Mouse (Mus musculus): ENCODE results near the gene Nqo1. TPM values are rescaled to one million over a fixed set of nuclear protein-coding genes. Genes with fewer than 3 reads are reported as not detected.

Nqo1 gene
- polyA plus RNA-seq, 1 experiment from 2014 or later, result 12.7 TPM

- no peaks in the 10 kb centered on the region for H3K9me3 ChIP-seq (replicated peaks; ENCODE audit: control insufficient read depth, low read length)
- H3K27me3 ChIP-seq (ENCODE audit: control insufficient read depth, insufficient read depth, low read depth, low read length), result no peaks in the 10 kb centered on the region
- H3K27ac ChIP-seq (ENCODE audit: low read length), result no peak overlapping the region
- no peaks in the 10 kb centered on the region for H3K36me3 ChIP-seq (ENCODE audit: control insufficient read depth, insufficient read depth)
- H3K4me1 ChIP-seq (ENCODE audit: control insufficient read depth, low read depth, low read length), result no peaks in the 10 kb centered on the region
- no peak for ATAC-seq (ENCODE audit: low read depth)
- WGBS (ENCODE audit: insufficient replicate concordance), result 52% methylated on average over 5 of the region's 5 CpGs
- H3K4me2 ChIP-seq (ENCODE audit: low read depth, low read length), result no peak overlapping the region
- H3K9ac ChIP-seq (ENCODE audit: low read depth, low read length), result no peak overlapping the region
- H3K4me3 ChIP-seq (ENCODE audit: low read depth, low read length), result no peak overlapping the region
Measured at GRCm38 (mm10) chr8:107384651-107385050, 18.4 kb downstream of the Nqo1 start.

GRCm38 (mm10) chr8:107382898-107383297, 20.1 kb downstream of the Nqo1 start:
- H3K27me3 ChIP-seq (ENCODE audit: control insufficient read depth, insufficient read depth, low read depth, low read length), result no peaks in the 10 kb centered on the region
- no peaks in the 10 kb centered on the region for H3K36me3 ChIP-seq (ENCODE audit: control insufficient read depth, insufficient read depth)
- no peaks in the 10 kb centered on the region for H3K4me1 ChIP-seq (ENCODE audit: control insufficient read depth, low read depth, low read length)
- H3K4me2 ChIP-seq (ENCODE audit: low read depth, low read length), result no peak overlapping the region
- H3K9ac ChIP-seq (ENCODE audit: low read depth, low read length), result no peak overlapping the region
- no peak overlapping the region for H3K4me3 ChIP-seq (ENCODE audit: low read depth, low read length)
- 62% methylated on average over 4 of the region's 4 CpGs for WGBS (ENCODE audit: insufficient replicate concordance)
- ATAC-seq (ENCODE audit: low read depth), result no peak
- H3K27ac ChIP-seq (ENCODE audit: low read length), result no peak overlapping the region
- H3K9me3 ChIP-seq (replicated peaks; ENCODE audit: control insufficient read depth, low read length), result no peaks in the 10 kb centered on the region

- 77% methylated on average over 4 of the region's 4 CpGs for WGBS (ENCODE audit: insufficient replicate concordance)
- ATAC-seq (ENCODE audit: low read depth), result no peak
Measured at GRCm38 (mm10) chr8:107381666-107382065, 21.3 kb downstream of the Nqo1 start.

GRCm38 (mm10) chr8:107380734-107381133, 22.3 kb downstream of the Nqo1 start:
- H3K9me3 ChIP-seq (replicated peaks; ENCODE audit: control insufficient read depth, low read length), result no peaks in the 10 kb centered on the region
- no peak overlapping the region for H3K9ac ChIP-seq (ENCODE audit: low read depth, low read length)
- H3K27ac ChIP-seq (ENCODE audit: low read length), result no peak overlapping the region
- no peaks in the 10 kb centered on the region for H3K27me3 ChIP-seq (ENCODE audit: control insufficient read depth, insufficient read depth, low read depth, low read length)
- H3K36me3 ChIP-seq (ENCODE audit: control insufficient read depth, insufficient read depth), result no peaks in the 10 kb centered on the region
- 78% methylated on average over 8 of the region's 8 CpGs for WGBS (ENCODE audit: insufficient replicate concordance)
- H3K4me1 ChIP-seq (ENCODE audit: control insufficient read depth, low read depth, low read length), result no peaks in the 10 kb centered on the region
- no peak overlapping the region for H3K4me2 ChIP-seq (ENCODE audit: low read depth, low read length)
- H3K4me3 ChIP-seq (ENCODE audit: low read depth, low read length), result no peak overlapping the region
- ATAC-seq (ENCODE audit: low read depth), result no peak

More at GRCm38 (mm10) chr8:107381666-107382065, 21.3 kb downstream of the Nqo1 start:
- Histone ChIP-seq H3K9me3 (replicated peaks; ENCODE audit: control insufficient read depth, low read length) (no peaks in the 10 kb centered on the region), H3K36me3 (ENCODE audit: control insufficient read depth, insufficient read depth) (no peaks in the 10 kb centered on the region), H3K4me3 (ENCODE audit: low read depth, low read length) (no peak overlapping the region), H3K9ac (ENCODE audit: low read depth, low read length) (no peak overlapping the region), H3K4me2 (ENCODE audit: low read depth, low read length) (no peak overlapping the region), H3K27ac (ENCODE audit: low read length) (no peak overlapping the region), H3K27me3 (ENCODE audit: control insufficient read depth, insufficient read depth, low read depth, low read length) (no peaks in the 10 kb centered on the region), H3K4me1 (ENCODE audit: control insufficient read depth, low read depth, low read length) (no peaks in the 10 kb centered on the region)

GRCm38 (mm10) chr8:107377346-107377745, 25.7 kb downstream of the Nqo1 start:
- H3K27me3 ChIP-seq (ENCODE audit: control insufficient read depth, insufficient read depth, low read depth, low read length), result no peaks in the 10 kb centered on the region
- ATAC-seq (ENCODE audit: low read depth), result no peak
- H3K9me3 ChIP-seq (replicated peaks; ENCODE audit: control insufficient read depth, low read length), result no peaks in the 10 kb centered on the region
- no peak overlapping the region for H3K9ac ChIP-seq (ENCODE audit: low read depth, low read length)
- H3K27ac ChIP-seq (ENCODE audit: low read length), result no peak overlapping the region
- H3K4me2 ChIP-seq (ENCODE audit: low read depth, low read length), result no peak overlapping the region
- no peak overlapping the region for H3K4me3 ChIP-seq (ENCODE audit: low read depth, low read length)
- H3K4me1 ChIP-seq (ENCODE audit: control insufficient read depth, low read depth, low read length), result no peaks in the 10 kb centered on the region
- no peaks in the 10 kb centered on the region; the same call in 1 of the 2 replicates for H3K36me3 ChIP-seq (ENCODE audit: control insufficient read depth, insufficient read depth)
- WGBS (ENCODE audit: insufficient replicate concordance), result 75% methylated on average over 3 of the region's 3 CpGs

- no peak for ATAC-seq (ENCODE audit: low read depth)
- Histone ChIP-seq H3K27ac (ENCODE audit: low read length) (no peak overlapping the region), H3K9ac (ENCODE audit: low read depth, low read length) (no peak overlapping the region), H3K27me3 (ENCODE audit: control insufficient read depth, insufficient read depth, low read depth, low read length) (no peaks in the 10 kb centered on the region), H3K4me3 (ENCODE audit: low read depth, low read length) (no peak overlapping the region), H3K36me3 (ENCODE audit: control insufficient read depth, insufficient read depth) (peaks cover 19% of the 10 kb centered on the region), H3K9me3 (replicated peaks; ENCODE audit: control insufficient read depth, low read length) (no peaks in the 10 kb centered on the region), H3K4me2 (ENCODE audit: low read depth, low read length) (no peak overlapping the region), H3K4me1 (ENCODE audit: control insufficient read depth, low read depth, low read length) (no peaks in the 10 kb centered on the region)
- WGBS (ENCODE audit: insufficient replicate concordance), result 70% methylated on average over 4 of the region's 4 CpGs
Measured at GRCm38 (mm10) chr8:107370311-107370710, 32.7 kb downstream of the Nqo1 start.

Other genes starting within 250 kb of the Nqo1 start
- gene Nfat5, start 109.7 kb downstream of the Nqo1 start, polyA plus RNA-seq (2015; fragmentation: Nextera tagmentation; extraction: Ambion mirVana), result 1.5 TPM in 2 replicates
- gene Nob1, start 21.8 kb upstream of the Nqo1 start, polyA plus RNA-seq (2015; fragmentation: Nextera tagmentation; extraction: Ambion mirVana), result 23.4 and 25.4 TPM in 2 replicates
- gene Wwp2, start 33.2 kb upstream of the Nqo1 start, polyA plus RNA-seq (2015; fragmentation: Nextera tagmentation; extraction: Ambion mirVana), result 32.5 and 32.7 TPM in 2 replicates
- gene Psmd7, start 185.3 kb upstream of the Nqo1 start, polyA plus RNA-seq (2015; fragmentation: Nextera tagmentation; extraction: Ambion mirVana), result 99.8 and 109 TPM in 2 replicates

All from liver, embryonic 16.5 days (tissue).